Mouse (Mus musculus): Measurements from ENCODE around the gene Rspo4.

Gene Rspo4

DNA sequence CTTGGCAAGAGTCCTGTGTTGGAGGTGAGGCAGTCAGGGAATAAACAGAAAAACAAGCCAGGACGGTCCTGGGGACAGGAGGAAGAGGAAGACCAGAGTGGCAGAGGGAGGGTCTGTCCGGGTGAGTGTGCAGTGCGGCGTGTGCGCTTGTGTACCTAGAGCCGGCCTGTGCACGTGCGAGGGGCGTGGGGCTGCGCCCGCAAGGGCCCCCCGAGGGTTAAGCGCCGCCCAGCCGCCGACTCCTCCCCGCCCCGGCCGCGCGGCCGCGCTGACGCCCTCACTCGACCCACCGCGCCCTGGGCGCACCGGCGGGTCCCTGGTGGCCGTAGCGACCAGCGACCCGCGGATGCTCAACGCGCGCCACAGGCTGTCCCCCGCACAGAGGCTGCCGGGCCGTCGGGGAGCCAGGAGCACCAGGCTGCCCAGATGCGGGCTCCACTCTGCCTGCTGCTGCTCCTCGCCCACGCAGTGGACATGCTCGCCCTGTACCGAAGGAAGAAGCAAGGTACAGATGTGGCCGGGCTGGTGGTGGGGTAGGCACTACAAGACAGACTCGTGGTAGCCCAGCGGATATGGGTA lies at the start of gene Rspo4:
Rspo4 (plus strand) TSS at position 280 of the 579 bp plus-strand sequence.
- DNase-seq, result peak in 1 of 2 experiments; percentile 34

DNA sequence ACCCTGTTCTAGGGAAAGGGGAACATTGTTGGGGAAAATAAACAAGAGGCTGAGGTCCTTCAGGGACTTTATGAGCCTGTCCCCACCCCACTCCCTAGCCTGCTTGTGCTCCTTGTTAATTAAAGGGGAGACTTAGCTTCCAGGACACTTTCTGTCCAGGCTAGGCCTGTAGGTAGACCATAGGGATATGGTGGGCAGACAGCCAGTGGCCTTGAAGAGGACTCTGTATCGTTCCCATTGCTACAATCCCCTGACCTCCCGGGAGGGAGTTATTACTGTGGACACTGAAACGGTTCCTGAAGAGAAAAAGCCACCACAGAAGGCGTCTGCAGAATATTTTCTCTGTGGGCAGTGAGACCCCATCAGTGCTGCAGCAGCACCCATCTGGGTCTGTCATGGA lies 27.1 kb upstream of the Rspo4 start:
- no peak for DNase-seq

DNA sequence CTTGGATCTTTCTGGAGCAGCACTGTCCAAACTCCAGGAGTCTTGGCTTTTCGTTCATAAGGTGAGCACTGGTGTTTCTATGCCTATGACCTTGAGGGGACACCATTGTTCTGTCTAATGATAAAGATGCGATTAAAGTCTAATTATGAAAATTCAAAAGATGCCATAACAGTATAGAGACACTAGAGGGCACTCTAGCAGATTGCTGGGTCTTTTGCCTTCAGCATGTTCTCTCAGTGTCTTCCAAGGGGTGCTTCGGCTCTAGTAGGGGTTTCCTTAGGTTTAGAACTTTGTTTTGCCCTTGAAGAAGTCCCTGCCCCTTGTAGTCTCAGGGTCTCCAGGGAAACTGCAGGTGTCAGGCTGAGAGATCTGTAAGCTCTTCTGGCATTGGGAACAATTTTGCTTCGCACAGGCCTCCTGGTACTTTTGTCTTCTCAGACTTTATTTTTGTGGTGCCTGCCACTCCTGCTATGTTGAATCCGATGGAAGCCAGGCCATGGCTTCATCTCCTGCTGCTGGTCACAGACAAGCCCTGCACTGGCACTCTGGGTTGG lies 19.6 kb downstream of the Rspo4 start:
- no peak for DNase-seq

DNA sequence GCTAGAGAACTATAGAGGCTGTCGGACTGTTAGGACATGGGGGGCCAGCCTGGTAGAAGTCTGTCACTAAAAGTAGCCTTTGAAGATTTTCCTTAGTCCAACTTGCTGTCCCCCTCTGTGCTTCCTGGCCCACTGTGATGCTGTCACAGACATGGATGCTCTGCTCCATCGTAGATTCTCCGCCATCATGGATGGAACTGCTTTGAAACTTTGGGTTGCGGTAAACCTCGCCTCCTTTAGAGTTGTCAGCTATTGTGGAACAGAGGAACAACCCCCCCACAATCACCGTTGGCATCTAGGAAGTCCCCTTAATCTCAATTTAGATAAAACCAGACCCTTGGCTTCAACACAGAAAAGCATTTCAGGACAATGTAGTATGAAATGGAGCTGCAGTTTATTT lies 22.2 kb downstream of the Rspo4 start:
- DNase-seq, result no peak

DNA sequence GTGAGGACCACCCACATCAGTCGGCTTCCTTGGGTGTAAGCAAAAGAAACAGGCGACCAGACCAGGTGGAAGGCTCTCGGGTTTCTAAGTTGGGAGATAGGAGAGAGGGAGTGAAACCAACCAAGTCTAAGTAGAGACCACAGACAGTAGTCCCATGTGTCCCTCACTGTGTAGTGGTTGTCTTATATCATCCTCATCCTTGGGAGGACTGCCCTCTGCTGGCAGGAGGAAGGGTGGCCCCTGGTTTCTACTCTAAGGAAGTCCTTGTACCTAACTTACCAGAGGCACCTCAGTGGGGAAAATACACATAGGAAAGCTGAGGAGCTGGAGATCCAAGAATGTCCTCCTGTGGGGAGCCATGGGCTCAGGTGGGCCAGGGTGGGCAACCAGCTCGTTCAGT lies 23.8 kb downstream of the Rspo4 start:
- peak; percentile 47 to 62 for DNase-seq

DNA sequence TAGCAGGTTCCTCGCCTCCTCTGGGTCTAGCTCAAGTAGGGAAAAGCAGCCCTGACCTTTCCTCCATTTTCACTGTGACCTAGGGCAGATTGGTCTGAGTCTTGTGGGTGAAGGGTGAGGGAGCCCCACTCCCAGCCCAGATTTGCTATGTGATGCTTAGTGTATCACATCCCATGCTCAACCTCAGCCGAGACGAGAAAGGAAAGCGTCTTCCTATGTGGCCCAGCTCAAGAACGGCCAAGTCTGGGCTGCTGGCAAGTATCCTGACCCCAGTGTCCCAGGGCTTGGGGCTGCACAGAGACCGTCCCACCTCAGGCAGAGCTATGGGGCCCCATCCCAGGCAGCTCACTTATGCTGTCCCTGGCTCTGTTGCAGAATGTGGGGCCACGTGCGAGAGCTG lies 25.5 kb downstream of the Rspo4 start:
- DNase-seq, result no peak

DNA sequence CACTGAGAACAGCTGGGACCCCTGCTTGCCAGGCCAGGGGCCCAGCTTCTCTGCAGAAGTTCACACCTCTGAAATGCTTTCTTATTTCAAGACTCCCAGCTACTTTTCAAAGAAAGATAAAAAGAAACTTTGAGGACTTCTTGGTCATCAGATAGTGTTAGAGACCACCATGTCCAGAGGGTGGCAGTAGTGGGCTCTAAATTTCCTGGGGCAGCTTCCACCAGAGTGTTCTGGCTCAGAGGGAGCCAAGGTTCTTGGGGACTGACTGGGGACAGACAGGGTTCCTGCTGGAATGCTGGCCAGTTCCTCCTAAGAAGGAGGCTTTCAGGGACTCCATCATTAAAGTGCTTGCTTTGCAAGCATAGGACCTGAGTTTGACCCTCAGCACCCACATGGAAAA lies 31.8 kb downstream of the Rspo4 start:
- peak in 1 of 2 experiments; percentile 31 for DNase-seq

DNA sequence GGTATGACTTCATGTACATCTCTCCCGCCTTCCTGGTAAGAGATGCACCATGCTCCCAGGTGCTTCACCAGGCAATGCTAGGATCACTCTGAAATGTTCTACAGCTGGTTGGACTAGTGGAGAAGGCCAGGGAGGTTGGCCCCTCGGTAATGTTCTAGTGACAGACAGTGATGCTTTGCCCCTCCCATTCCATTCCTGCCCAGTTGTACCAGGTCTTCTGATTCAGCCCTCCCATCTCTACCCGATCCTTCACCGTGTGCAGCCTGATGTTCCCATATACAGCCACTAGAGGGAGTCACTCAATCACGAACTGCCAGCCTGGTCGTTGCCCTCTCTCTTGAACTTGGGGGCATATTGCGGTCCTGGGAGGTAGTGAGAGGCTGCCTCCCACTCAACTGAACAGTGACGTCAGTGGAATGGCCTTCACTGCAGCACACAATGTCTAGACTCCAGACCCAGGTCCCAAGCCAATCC lies 33.3 kb downstream of the Rspo4 start:
- peak; percentile 35 to 63 for DNase-seq

DNA sequence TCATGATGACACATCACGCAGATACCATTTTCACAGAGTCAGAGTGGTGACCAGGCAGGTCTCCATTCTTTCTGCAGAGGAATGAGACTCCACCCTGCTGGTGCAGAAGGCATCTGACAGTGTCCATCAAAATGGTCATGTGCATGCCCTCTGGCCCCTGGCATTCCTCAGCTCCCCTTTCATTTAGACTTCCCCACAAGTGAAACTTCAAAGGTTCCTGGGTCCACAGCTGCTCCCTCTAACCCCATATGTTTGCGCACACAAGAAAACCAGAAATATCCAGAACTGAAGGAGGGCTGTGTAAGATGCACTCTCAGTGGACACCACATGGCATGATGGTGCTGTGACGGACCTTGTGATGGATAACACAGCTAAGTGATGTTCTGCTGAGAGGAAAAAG lies 35.9 kb downstream of the Rspo4 start:
- peak in 1 of 2 experiments; percentile 11 for DNase-seq

DNA sequence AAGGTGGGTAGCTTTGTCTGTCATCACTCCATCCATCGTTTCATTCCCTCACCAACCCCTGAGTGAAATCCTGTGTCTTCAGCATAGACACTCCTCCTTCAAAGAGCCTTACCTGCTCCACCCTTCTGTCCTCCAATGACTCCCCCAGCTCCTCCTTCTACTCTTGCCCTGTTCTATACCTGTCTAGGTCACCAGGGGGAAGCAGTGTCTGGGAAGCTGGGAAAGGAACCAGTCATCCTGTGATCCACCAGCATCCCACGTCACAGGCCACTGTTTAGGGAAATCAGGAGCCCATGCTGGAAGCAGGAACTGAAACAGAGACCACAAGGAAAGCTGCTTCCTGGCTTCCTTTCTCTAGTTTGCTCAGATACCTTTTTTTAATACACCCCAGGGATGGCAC lies 37.0 kb downstream of the Rspo4 start:
- peak in 1 of 2 experiments; percentile 8 for DNase-seq

DNA sequence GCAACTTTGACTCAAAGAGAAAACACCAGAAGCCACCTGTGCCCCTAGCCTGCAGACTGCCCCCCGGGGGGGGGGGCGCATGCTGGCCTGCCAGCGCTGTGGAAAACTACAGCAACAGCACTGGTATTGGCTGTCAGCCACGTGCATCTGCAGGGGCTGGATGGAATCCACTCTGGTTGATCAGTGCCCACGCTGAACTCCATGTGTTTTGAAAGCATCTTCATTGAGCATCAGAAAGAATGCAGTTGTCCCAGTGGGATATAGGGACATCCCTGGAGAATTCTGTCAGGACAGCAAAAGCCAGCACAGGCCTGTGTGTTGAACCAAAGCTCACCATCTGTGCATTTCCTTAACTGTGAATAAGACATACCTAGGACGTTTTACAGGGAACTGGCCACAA lies 48.3 kb downstream of the Rspo4 start:
- peak in 1 of 2 experiments; percentile 17 for DNase-seq

DNA sequence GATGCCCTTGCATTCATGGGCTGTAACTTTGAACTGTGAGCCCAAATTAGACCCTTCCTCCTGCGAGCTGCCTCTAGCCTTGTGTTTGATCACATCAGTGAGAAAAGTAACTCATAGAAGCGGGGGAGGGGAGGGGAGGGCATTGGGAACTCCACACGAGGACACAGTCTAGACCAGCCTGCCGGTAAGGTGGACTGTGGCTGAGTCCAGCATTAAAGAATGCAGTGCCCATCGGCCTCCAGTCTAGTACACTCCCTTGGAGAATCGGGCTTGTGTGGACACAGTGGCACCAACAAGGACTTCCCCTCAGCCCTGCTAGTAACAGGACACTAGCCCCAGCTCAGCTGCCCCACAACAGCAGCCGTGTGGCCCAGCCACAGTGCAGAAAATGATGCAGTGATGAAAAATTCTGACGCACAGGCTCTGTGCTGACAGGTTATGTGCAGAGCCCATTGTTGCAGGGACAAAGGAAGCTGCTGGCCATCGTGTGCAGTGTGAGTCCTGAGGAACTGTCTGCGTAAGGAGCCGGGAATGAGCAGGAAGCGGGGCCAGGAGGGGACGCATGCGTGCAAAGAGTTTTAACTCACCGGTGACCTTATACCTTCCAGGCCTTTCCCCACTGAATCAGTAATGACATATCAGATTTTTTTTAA lies 50.5 kb downstream of the Rspo4 start:
- peak in 1 of 2 experiments; percentile 16 for DNase-seq

DNA sequence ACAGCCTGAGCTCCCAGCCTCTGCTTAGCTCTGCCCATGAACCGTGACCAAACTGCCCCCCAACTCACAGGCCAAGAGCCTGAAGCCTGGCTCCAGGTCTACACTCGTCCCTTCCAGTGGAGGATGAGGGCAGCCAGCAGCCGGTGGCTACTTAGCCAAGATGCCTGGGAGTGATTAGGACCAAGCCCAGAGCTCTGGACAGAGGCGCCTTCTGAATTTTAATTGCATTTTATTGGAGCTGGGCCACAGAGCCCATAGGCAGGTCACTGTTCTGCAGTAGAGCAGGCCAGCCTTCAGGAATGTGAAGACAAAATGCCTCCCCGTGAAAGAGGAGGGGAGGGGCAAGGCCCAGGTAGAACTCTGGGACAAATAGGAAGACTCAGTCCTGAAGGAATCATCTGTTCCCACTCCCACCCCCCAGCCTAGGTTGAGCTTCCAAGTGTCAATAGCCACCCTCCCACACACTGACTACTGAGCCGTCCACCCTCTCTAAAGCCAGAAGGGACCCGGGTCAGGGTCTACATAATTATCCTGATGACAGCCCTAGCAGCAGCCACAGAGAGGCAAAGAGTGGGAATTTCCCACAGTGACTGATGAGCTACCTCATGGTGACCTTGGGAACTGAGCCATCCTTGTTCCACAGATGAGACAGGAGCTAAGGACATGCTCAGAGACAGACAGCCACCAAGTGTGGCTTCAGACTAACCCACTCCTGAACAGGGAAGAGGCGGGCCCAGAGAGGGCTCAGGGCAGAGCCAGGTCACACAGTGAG lies 51.7 kb downstream of the Rspo4 start:
- peak in 1 of 2 experiments; percentile 16 for DNase-seq

DNA sequence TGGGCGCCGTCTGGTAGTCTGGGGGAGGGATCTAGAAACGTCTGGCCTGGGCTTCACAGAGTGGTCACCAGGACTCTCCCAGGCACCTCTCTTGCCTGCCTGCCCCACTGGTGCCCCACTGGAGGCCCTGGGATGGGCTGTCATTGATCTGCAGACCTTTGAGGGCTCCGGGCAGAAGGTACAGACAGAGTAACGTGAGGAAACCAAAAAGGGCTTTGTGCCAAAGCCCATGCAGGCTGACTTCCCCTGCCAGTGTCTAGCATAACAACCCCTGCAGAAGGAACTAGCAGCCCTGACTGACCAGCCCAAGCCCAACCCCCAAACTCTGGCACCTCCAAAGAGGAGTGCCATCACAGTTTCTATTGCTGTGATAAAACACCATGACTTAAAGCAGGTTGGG lies 53.2 kb downstream of the Rspo4 start:
- DNase-seq, result peak in 1 of 2 experiments; percentile 16

DNA sequence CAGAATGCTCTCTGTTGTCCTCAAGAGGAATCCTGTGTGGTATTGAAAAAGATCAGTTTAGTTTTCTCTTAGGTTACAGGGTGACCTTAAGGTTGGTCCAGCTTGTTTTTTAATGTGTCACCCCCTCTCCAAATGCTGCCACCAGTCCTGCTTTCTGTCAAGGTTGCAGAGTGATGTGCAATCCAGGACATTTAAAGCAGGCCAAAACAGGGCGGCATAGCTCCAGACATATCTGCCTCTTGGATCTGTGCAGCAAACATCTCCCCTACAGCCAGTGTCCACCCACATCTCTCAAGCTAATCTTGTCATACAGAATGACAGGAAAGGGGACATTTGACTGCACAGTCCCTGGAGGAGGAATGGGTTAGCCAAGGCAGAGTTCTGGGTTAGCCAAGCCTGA lies 55.4 kb downstream of the Rspo4 start:
- no peak for DNase-seq

DNA sequence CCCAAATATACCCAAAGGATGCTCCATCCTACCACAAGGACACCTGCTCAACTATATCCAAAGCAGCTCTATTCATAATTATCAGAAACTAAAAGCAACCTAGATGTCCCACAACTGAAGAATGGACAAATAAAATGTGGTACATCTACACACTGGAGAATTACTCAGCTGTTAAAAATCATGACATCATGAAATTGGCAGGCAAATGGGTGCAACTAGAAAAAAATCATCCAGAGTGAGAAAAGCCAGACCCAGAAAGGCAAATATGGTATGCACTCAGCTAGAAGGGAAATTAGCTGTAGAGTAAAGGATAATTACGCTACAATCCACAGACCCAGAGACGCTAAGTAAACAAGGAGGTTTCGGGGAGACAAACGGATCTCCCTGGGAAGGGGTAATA lies 58.1 kb downstream of the Rspo4 start:
- no peak for DNase-seq

DNA sequence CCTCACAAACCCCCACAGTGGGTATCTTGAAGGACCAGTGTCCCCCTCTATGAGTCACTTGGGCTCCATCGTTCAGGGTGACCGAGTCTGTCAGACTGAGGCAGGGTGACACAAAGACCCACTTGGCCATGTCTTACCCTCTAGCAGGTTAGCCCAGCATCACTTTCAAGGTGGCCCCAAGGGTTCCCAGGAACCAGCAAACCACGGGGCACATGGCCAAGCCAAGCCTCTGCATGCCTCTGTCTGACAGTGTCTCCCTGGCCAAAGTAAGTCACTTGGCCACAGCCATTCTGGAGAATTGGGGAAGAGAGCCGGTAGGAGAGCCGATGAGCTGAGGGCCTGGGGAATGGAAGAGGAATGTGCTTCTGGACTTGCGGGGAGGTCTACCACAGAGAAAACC lies 60.5 kb downstream of the Rspo4 start:
- no peak for DNase-seq

DNA sequence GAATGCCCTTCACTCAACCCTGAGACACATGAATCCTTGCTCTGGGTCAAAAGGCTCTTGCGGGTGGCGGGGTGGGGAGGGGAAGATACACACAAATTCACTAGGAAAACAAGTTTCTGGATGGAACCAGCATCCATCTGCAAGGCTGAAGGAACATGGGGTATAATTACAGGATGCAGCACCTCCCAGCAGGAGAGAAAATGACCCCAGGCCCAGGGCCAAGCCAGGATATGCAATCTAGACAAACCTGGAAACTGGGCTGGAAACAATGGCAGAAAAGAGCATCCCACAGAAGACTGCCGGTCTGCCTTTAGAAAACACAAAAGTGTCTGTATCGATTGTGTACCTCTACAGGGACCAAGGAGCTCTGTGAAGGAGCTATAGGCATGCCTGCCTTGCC lies 61.2 kb downstream of the Rspo4 start:
- no peak for DNase-seq

DNA sequence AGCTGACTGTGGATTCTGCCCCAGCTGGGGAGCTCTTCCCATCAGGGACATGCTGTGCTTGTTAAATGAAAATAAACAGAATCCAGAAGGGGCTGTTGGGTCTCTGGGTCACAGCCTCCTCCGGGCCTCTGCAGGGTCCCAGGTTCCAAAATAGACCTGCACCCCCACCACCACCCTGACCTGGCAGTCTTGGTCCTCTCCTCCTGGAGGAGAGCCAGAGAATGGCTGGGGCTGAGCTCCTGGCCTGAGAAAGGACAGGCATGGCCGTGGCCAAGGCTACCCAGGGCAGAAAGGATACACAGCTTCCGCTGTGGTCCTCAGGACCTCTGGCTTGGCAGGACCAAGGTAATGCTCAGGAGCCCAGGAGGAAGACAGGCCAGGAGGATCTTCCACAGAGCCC lies 61.9 kb downstream of the Rspo4 start:
- DNase-seq, result no peak

DNA sequence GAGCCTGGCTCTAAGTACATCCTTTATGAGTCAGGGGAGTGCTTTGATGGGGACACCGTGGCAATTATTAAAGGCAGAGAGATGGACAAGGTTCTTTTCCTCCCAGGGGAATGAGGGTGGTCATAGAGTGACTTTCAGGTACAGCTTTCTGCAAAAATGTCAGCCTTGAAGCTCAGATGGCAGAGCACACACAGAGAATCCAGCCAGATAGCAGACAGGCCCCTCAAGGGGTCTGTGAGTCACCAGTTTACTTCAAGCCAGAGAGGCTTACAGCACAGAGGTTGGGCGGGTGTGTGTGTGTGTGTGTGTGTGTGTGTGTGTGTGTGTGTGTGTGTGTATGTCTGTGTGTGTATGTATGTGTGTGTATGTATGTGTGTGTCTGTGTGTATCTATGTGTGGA lies 64.3 kb downstream of the Rspo4 start:
- no peak for DNase-seq

DNA sequence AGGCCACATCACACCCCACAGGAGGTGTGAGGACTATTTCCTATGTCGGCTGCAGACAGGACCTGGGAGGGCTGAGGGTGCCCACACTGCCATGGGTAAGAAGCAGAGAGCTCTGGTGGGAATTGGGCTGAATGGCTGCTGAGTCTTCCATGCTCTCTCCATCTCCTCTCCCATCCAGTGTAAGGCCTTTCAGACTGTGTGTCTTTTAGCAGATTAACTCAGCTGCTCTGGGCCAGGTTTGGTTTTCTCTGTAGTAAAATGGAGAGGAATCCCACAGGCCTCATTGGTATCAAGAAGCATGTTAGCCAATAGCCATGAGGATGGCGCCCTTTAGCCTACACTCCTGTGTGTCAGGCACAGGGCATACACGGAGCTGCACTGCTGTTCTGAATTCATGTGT lies 66.7 kb downstream of the Rspo4 start:
- no peak for DNase-seq

DNA sequence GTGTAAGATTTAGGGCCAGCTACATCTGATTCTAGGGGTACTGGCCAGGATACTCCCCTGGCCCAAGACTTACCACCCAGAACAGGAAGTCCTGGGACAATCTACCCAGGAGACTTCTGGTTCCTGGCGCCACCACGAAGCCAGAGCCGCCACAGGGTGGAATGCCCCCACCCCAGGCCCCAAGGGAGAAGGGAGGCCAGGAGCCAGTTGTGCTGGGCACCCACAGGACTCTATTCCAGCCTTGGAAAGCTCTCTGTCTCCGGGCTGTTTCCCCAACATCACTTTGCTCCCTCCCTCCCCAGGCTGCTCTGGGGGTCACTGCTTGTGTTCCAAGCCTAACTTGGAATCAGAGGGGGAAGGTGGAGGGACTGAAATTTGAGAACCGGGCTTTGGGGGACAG lies 67.8 kb downstream of the Rspo4 start:
- no peak for DNase-seq

DNA sequence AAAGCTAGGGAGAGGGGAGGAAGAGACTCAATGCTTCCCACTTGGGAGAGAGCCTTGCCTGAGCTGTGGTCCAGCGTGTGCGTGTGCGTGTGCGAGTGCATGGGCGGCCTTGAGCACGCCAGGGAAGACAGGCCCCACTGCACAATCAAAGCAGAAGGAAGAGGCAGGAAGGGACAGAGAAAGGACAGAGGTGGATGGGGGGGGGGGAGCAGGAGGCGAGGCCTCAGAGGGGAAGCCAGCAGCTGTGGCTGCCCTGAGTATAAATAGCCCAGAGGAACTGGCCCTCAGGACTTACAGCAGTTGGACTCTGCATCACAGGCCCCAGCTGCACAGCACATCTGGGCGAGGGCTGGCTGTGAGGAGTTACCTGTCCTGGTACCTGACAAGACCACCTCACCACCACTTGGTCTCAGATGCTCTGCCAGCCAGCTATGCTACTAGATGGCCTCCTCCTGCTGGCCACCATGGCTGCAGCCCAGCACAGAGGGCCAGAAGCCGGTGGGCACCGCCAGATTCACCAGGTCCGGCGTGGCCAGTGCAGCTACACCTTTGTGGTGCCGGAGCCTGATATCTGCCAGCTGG lies 68.3 kb downstream of the Rspo4 start, which contains the start of gene Angpt4:
Angpt4 (plus strand) TSS at position 292 of the 582 bp plus-strand sequence.
- no peak for DNase-seq
